Comparison of ENCODE assay signal across 19 mouse cellular contexts in genomic region chr3:103874329-103874728, GRCm38 (mm10). TPM values are rescaled to one million over a fixed set of nuclear protein-coding genes. Genes with fewer than 3 reads are reported as not detected.
"Had no signal": no experiment of that assay in that cellular context is flagged by ENCODE, and none has a peak within 500 bp of the region (broad histone marks: within the 10 kb centered on the region; RNA-seq: fewer than 3 reads in every experiment).

No protein-coding gene starts in this region.

- H3K9me3 ChIP-seq: limb, embryonic 13.5 days; liver, embryonic 15.5 days; megakaryocyte, embryonic 14.5 days; midbrain, embryonic 15.5 days; neural tube, embryonic 15.5 days had no signal

- H3K27me3 ChIP-seq: limb, embryonic 13.5 days; liver, embryonic 15.5 days; megakaryocyte, embryonic 14.5 days; midbrain, embryonic 15.5 days; neural tube, embryonic 15.5 days had no signal

- H3K4me1 ChIP-seq: limb, embryonic 13.5 days; liver, embryonic 15.5 days; midbrain, embryonic 15.5 days; neural tube, embryonic 15.5 days had no signal

- H3K9ac ChIP-seq: limb, embryonic 13.5 days; liver, embryonic 15.5 days; lung, embryonic 14.5 days; midbrain, embryonic 15.5 days; neural tube, embryonic 15.5 days had no signal

- H3K4me3 ChIP-seq: layer of hippocampus, adult 2 months; limb, embryonic 13.5 days; liver, embryonic 15.5 days; megakaryocyte, embryonic 14.5 days; midbrain, embryonic 15.5 days; myocyte; neural tube, embryonic 15.5 days had no signal

- H3K36me3 ChIP-seq: limb, embryonic 13.5 days; liver, embryonic 15.5 days; midbrain, embryonic 15.5 days; neural tube, embryonic 15.5 days had no signal

- ATAC-seq: midbrain, embryonic 15.5 days had no signal

- H3K27ac ChIP-seq: kidney, postnatal 0 days; layer of hippocampus, adult 2 months; limb, embryonic 13.5 days; liver, embryonic 15.5 days; midbrain, embryonic 15.5 days; neural tube, embryonic 15.5 days; stomach, postnatal 0 days had no signal

- H3K4me2 ChIP-seq: limb, embryonic 13.5 days; liver, embryonic 15.5 days; lung, embryonic 14.5 days; midbrain, embryonic 11.5 days; midbrain, embryonic 15.5 days; neural tube, embryonic 15.5 days had no signal

- DNase-seq: kidney, adult 11 months; kidney, adult 9 months; kidney, postnatal 36 days; left cerebral cortex, postnatal 4 days; lung, embryonic 14.5 days; right cerebral cortex, adult 18-20 months; thymus, postnatal 14 days had no signal

RNA-seq across cellular contexts. Expression of gene Bcl2l15, which starts 41.9 kb away (rescaled TPM):
- total RNA-seq: liver, adult 2 months had no signal
- polyA plus RNA-seq: liver, adult 2 months; lung, embryonic 14.5 days; neural tube, embryonic 11.5 days had no signal
